Mouse (Mus musculus): ENCODE measurements around the gene Gm973. TPM values are rescaled to one million over a fixed set of nuclear protein-coding genes. Genes with fewer than 3 reads are reported as not detected.

Gene Gm973
- total and polyA plus RNA-seq, 3 experiments, result 0.23 TPM; not detected in 2

DNA sequence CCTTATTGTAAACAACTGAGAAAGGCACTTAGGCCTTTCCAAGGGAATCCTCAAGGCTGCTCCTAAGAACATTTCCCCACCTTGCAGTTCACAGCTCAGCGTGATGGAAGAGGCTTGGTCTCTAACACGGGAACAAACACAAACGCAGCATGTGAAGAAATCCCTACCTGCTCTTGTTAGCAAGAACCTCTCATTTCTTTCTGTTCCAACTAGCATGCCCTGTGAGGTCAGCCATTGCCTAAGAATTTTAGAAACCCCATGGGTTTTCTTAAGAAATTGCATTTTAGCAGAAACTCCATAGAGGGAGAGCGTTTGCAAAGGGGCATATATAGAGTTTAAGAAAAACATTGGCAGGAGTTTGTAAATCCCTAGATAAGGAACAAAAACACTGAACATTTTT lies 27.6 kb upstream of the Gm973 start:
- Histone ChIP-seq H3K27ac (ENCODE audit: control insufficient read depth, low read depth, low read length) (no peak overlapping the region), H3K9ac (ENCODE audit: control insufficient read depth, low read depth, low read length, poor library complexity, severe bottlenecking) (no peak overlapping the region), H3K4me3 (ENCODE audit: control insufficient read depth in 1 of 2, insufficient read depth in 1 of 2, low read depth in 2 of 2, low read length in 2 of 2) (no peak overlapping the region), H3K4me1 (ENCODE audit: control insufficient read depth in 1 of 2, insufficient read depth in 2 of 2, low read length in 2 of 2) (peaks cover 32 to 53% of the 10 kb centered on the region in 2 experiments), H3K36me3 (ENCODE audit: control insufficient read depth in 1 of 2, insufficient read depth in 2 of 2, low read length in 2 of 2) (peaks cover 4 to 52% of the 10 kb centered on the region in 2 experiments; a peak in 3 of 4 replicates), H3K27me3 (ENCODE audit: control insufficient read depth in 1 of 2, insufficient read depth in 2 of 2, low read length in 2 of 2) (no peaks in the 10 kb centered on the region), H3K79me2 (ENCODE audit: control insufficient read depth, insufficient read depth, low read length, poor library complexity) (peaks cover 37% of the 10 kb centered on the region), H3K9me3 (replicated peaks; ENCODE audit: insufficient read depth, low read length) (no peaks in the 10 kb centered on the region)
- TF ChIP-seq POLR2A (IDR thresholded peaks at IDR 0.05; ENCODE audit: control insufficient read depth in 1 of 2, insufficient read depth in 1 of 2, low read depth in 1 of 2, low read length in 2 of 2, poor library complexity in 1 of 2), result no peak
- no peak for TF ChIP-seq UBTF (IDR thresholded peaks at IDR 0.05; ENCODE audit: borderline replicate concordance, insufficient read depth, low read depth, low read length)
- DNase-seq (ENCODE audit: low read depth, low spot score), result no peak

DNA sequence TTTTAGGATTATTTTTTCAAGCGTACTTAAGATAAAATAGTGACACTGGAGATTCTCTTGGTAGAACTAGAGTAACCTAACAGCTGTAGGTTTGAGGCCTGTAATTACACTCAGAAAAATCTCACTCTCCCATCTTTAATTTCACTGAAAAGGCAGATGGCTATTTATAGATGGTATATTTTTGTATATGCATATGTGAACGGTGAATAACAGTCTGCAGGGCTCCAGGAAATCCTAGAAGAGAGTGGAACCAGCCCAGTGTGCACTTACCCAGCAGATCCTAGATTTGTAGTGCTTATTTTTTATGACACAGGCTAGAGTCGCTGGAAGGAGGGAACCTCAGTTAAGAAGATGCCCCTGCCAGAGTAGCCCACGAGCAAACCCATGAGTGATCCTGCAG lies 27.1 kb upstream of the Gm973 start:
- no peak overlapping the region for H3K4me3 ChIP-seq (ENCODE audit: control insufficient read depth in 1 of 2, insufficient read depth in 1 of 2, low read depth in 2 of 2, low read length in 2 of 2)
- no peak for DNase-seq (ENCODE audit: low read depth, low spot score)
- no peak overlapping the region for H3K27ac ChIP-seq (ENCODE audit: control insufficient read depth, low read depth, low read length)
- H3K36me3 ChIP-seq (ENCODE audit: control insufficient read depth in 1 of 2, insufficient read depth in 2 of 2, low read length in 2 of 2), result peaks cover 4 to 53% of the 10 kb centered on the region in 2 experiments; a peak in 3 of 4 replicates
- H3K4me1 ChIP-seq (ENCODE audit: control insufficient read depth in 1 of 2, insufficient read depth in 2 of 2, low read length in 2 of 2), result peaks cover 32 to 49% of the 10 kb centered on the region in 2 experiments
- no peak for TF ChIP-seq GATA1 (IDR thresholded peaks at IDR 0.05; ENCODE audit: low read depth, low read length)
- TF ChIP-seq POLR2AphosphoS2 (IDR thresholded peaks at IDR 0.05; ENCODE audit: low read length), result no peak
- TF ChIP-seq MEF2A (IDR thresholded peaks at IDR 0.05; ENCODE audit: extremely low read depth, insufficient replicate concordance, low read depth, low read length, poor library complexity, severe bottlenecking), result no peak
- no peak for TF ChIP-seq SIN3A (IDR thresholded peaks at IDR 0.05; ENCODE audit: low read length)
- TF ChIP-seq CHD2 (IDR thresholded peaks at IDR 0.05; ENCODE audit: low read length), result no peak
- no peak for TF ChIP-seq TAL1 (IDR thresholded peaks at IDR 0.05; ENCODE audit: low read length)
- no peak for TF ChIP-seq ETS1 (IDR thresholded peaks at IDR 0.05; ENCODE audit: low read depth, low read length)
- TF ChIP-seq NRF1 (IDR thresholded peaks at IDR 0.05; ENCODE audit: insufficient read depth, low read depth, low read length, poor library complexity, severe bottlenecking), result no peak
- no peak for TF ChIP-seq POLR2A (IDR thresholded peaks at IDR 0.05; ENCODE audit: control insufficient read depth in 1 of 2, insufficient read depth in 1 of 2, low read depth in 1 of 2, low read length in 2 of 2, poor library complexity in 1 of 2)
- TF ChIP-seq RAD21 (IDR thresholded peaks at IDR 0.05; ENCODE audit: low read depth, low read length), result no peak
- H3K79me2 ChIP-seq (ENCODE audit: control insufficient read depth, insufficient read depth, low read length, poor library complexity), result peaks cover 32% of the 10 kb centered on the region
- H3K9ac ChIP-seq (ENCODE audit: control insufficient read depth, low read depth, low read length, poor library complexity, severe bottlenecking), result no peak overlapping the region
- no peaks in the 10 kb centered on the region for H3K27me3 ChIP-seq (ENCODE audit: control insufficient read depth in 1 of 2, insufficient read depth in 2 of 2, low read length in 2 of 2)
- H3K9me3 ChIP-seq (replicated peaks; ENCODE audit: insufficient read depth, low read length), result no peaks in the 10 kb centered on the region

DNA sequence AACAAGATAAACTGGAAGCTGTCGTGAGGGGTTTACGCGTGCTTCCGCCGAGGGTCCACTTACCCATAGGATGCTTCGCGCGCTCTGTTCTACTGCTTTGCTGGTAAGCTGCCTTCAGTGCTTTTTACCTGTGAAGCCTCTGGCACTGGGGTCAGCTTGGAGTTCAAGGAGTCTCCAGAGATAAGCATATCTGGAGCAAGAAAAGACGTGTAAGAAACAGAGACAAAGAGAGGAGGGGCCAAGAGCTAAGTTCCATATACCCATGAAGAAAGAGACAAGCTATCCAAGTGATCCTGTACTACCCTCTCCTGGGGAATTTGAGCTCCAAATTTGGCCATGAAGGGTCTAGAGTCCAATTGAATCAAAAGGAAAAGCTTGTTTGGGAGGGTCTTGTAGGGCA lies 24.5 kb upstream of the Gm973 start:
- peak overlapping the region; percentile 27 for H3K9ac ChIP-seq (ENCODE audit: control insufficient read depth, low read depth, low read length, poor library complexity, severe bottlenecking)
- peak overlapping the region in 1 of 2 experiments; percentile 16; a peak in 1 of 4 replicates for H3K4me3 ChIP-seq (ENCODE audit: control insufficient read depth in 1 of 2, insufficient read depth in 1 of 2, low read depth in 2 of 2, low read length in 2 of 2)
- peak overlapping the region; percentile 90 for H3K27ac ChIP-seq (ENCODE audit: control insufficient read depth, low read depth, low read length)
- peaks cover 38 to 43% of the 10 kb centered on the region in 2 experiments for H3K4me1 ChIP-seq (ENCODE audit: control insufficient read depth in 1 of 2, insufficient read depth in 2 of 2, low read length in 2 of 2)
- DNase-seq (ENCODE audit: low read depth, low spot score), result peak; percentile 52
- H3K9me3 ChIP-seq (replicated peaks; ENCODE audit: insufficient read depth, low read length), result no peaks in the 10 kb centered on the region
- H3K36me3 ChIP-seq (ENCODE audit: control insufficient read depth in 1 of 2, insufficient read depth in 2 of 2, low read length in 2 of 2), result peaks cover 3 to 51% of the 10 kb centered on the region in 2 experiments; a peak in 3 of 4 replicates
- H3K79me2 ChIP-seq (ENCODE audit: control insufficient read depth, insufficient read depth, low read length, poor library complexity), result peaks cover 9% of the 10 kb centered on the region
- H3K27me3 ChIP-seq (ENCODE audit: control insufficient read depth in 1 of 2, insufficient read depth in 2 of 2, low read length in 2 of 2), result no peaks in the 10 kb centered on the region
- TF ChIP-seq EP300 (IDR thresholded peaks at IDR 0.05; ENCODE audit: low read depth in 1 of 2, low read length in 2 of 2) (peak in 1 of 2 experiments; percentile 37; a peak in 2 of 4 replicates), ZKSCAN1 (IDR thresholded peaks at IDR 0.05; ENCODE audit: low read depth, low read length) (no peak), ZNF384 (IDR thresholded peaks at IDR 0.05; ENCODE audit: low read depth, low read length) (no peak), POLR2AphosphoS5 (IDR thresholded peaks at IDR 0.05; ENCODE audit: borderline replicate concordance, low read depth, low read length) (no peak), JUND (IDR thresholded peaks at IDR 0.05; ENCODE audit: low read depth, low read length) (no peak), MAX (IDR thresholded peaks at IDR 0.05; ENCODE audit: low read length) (no peak), SIN3A (IDR thresholded peaks at IDR 0.05; ENCODE audit: low read length) (peak; percentile 55; the same call in 1 of the 2 replicates), TCF12 (IDR thresholded peaks at IDR 0.05; ENCODE audit: low read depth, low read length) (peak; percentile 37; the same call in 1 of the 2 replicates), GATA1 (IDR thresholded peaks at IDR 0.05; ENCODE audit: low read depth, low read length) (peak; percentile 72), NELFE (IDR thresholded peaks at IDR 0.05; ENCODE audit: low read depth, low read length) (no peak), HCFC1 (IDR thresholded peaks at IDR 0.05; ENCODE audit: low read depth, low read length) (0 out of 2 replicates have a peak, but pooled peaks have one; percentile 27)

All from MEL (cell line).